Mouse (Mus musculus) G1E (cell line): ENCODE measurements around the gene Pfpl.

Experiments
- CTCF ChIP-seq: IDR thresholded peaks from 2 replicates; pipeline ENCODE4 v1.5.1; 2012; ENCODE audit warnings: low read depth, low read length, inconsistent platforms, mixed read lengths
- GATA1 ChIP-seq: IDR thresholded peaks from 2 replicates; pipeline ENCODE4 v1.6.1; 2012; ENCODE audit warnings: borderline replicate concordance, low read length, inconsistent platforms, mixed read lengths
- GATA2 ChIP-seq: IDR thresholded peaks from 2 replicates; pipeline ENCODE4 v1.6.1; 2012; ENCODE audit warnings: low read depth, low read length, inconsistent platforms, borderline replicate concordance
- POLR2AphosphoS5 ChIP-seq: IDR thresholded peaks from 2 replicates; pipeline ENCODE4 v1.6.1; 2012; ENCODE audit warnings: low read depth, low read length, inconsistent platforms; ENCODE audit not compliant: insufficient replicate concordance
- TAL1 ChIP-seq: conservative IDR thresholded peaks from 2 replicates; pipeline ENCODE4 v1.6.1; 2012; ENCODE audit warnings: low read depth, low read length, inconsistent platforms, mixed read lengths

DNA sequence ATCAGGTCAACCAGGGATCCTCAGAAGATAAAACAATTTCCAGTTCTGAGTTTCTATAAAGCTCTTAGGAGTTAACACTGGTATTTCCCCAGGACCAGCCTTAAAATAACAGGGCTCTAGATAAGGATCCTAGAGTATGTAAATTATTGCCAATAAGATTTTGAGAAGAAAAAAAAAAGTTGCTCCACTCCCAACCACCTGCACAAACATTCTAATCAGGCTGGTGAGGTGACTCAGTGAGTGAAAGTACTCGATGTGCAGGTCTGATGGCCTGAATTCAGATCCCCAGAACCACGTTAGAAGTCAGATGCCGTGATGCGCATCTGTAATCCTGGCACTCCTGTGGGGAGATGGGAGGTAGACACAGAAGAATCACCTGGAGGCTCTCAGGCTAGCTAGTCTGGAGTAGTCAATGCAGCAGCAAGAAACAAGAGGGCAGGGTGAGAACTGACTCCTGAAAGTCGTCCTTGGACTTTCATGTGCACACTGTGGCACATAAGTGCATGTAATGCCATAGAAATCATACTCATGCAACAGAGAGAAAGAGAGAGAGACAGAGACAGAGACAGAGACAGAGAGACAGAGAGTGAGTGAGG, 44.8 kb downstream of the Pfpl start:
- TF ChIP-seq TAL1 = no peak
- TF ChIP-seq CTCF = no peak
- no peak for TF ChIP-seq GATA2
- no peak for TF ChIP-seq GATA1
- TF ChIP-seq POLR2AphosphoS5 = no peak
